Mouse (Mus musculus): Measurements from ENCODE around the gene Tnfrsf23. TPM values are rescaled to one million over a fixed set of nuclear protein-coding genes. Genes with fewer than 3 reads are reported as not detected.
"Not testable (repeated sequence)": the region's sequence is repeated elsewhere in the genome, so short reads cannot be mapped to it uniquely, and the experiment has no call there.

Tnfrsf23 gene
- polyA plus RNA-seq, 1 experiment from 2014 or later = 0.68 TPM

DNA sequence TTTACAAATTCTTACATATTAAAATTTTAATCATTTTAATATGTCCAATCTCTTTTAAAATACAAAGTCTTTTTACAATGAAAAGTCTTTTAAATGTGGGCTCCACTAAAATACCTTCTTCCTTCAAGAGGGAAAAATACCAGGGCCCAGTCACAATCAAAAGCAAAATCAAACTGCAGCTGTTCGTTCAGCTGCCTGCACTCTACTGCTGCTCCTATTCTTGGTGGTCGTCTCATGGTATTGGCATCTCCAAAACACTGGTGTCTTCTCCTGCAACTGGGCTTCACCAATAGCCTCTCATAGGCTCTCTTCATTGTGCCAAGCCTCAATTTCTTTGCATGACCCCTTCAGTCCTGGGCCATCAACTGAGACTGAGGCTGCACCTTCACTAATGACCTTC, 22.2 kb downstream of the Tnfrsf23 start:
- no peaks in the 10 kb centered on the region for H3K9me3 ChIP-seq (ENCODE audit: control insufficient read depth, low read length)
- H3K36me3 ChIP-seq (ENCODE audit: control insufficient read depth, insufficient read depth, low read length) = no peaks in the 10 kb centered on the region
- H3K27ac ChIP-seq (ENCODE audit: low read depth, low read length) = no peak overlapping the region
- H3K27me3 ChIP-seq (ENCODE audit: control insufficient read depth, insufficient read depth, low read length) = no peaks in the 10 kb centered on the region
- H3K4me2 ChIP-seq (ENCODE audit: low read depth) = no peak overlapping the region
- ATAC-seq (ENCODE audit: insufficient read depth, low FRiP score, low TSS enrichment) = no peak
- H3K4me1 ChIP-seq (ENCODE audit: control insufficient read depth, insufficient read depth, low read length) = no peaks in the 10 kb centered on the region
- no peak for DNase-seq (ENCODE audit: low spot score)
- H3K4me3 ChIP-seq (ENCODE audit: low read depth, low read length) = no peak overlapping the region
- no peak overlapping the region for H3K9ac ChIP-seq (ENCODE audit: low read length)
- WGBS = 85% methylated on average over 2 of the region's 2 CpGs

DNA sequence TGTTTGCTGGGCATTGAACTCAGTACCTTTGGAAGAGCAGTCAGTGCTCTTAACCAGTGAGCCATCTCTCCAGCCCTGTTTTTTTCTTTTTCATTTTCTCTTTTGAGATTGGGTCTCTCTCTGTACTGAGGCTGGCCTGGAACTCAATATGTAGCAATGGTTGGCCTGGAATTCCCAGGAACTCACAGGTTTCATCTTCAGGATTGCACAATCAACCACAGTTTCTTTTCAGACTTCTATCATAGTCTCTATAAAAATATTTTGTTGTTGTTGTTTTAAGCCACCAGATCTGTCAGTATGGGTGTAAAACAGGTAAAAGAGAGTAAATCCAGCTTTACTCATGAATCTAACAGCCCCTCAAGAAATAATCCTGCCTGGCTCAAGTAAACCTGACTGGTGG, 24.9 kb downstream of the Tnfrsf23 start:
- Histone ChIP-seq H3K4me2 (ENCODE audit: low read depth) (no peak overlapping the region), H3K36me3 (ENCODE audit: control insufficient read depth, insufficient read depth, low read length) (no peaks in the 10 kb centered on the region)

DNA sequence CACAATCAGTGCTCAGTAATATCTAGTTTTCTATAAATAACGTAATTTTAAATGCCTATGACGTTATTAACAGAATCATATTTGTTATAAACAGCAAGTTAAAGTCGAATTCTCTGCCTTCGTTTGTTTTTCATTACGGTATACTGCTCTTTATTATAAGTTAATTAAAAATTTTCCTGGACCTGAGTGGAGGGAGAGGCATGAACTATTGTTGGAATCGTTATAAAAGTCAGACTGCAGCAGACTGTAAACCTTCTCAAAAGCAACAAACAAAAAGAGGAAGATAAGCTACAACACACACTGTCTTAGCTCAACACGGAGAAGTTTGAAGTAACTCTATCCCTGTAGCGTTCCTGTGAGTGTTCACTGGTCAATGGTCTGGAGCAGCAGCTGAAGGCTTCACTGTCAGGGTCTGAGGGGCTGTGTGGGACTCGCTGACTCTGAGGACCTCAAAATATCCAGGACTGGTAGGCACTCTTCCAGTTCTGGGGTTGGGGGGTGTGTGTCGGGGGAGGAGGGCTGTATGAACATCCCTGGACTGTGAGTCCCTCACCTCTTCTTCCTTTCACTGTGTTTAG, 35.8 kb downstream of the Tnfrsf23 start:
- not testable (repeated sequence) for H3K27me3 ChIP-seq (ENCODE audit: control insufficient read depth, insufficient read depth, low read length); H3K4me1 ChIP-seq (ENCODE audit: control insufficient read depth, insufficient read depth, low read length); H3K9me3 ChIP-seq (ENCODE audit: control insufficient read depth, low read length); DNase-seq (ENCODE audit: low spot score); ATAC-seq (ENCODE audit: insufficient read depth, low FRiP score, low TSS enrichment); H3K9ac ChIP-seq (ENCODE audit: low read length); H3K36me3 ChIP-seq (ENCODE audit: control insufficient read depth, insufficient read depth, low read length); H3K27ac ChIP-seq (ENCODE audit: low read depth, low read length)
- H3K4me3 ChIP-seq (ENCODE audit: low read depth, low read length) = peak overlapping the region; percentile 68
- 57% methylated on average over 10 of the region's 10 CpGs for WGBS
- H3K4me2 ChIP-seq (ENCODE audit: low read depth) = peak overlapping the region; percentile 83; the same call in 1 of the 2 replicates

More for the DNA sequence above, 24.9 kb downstream of the Tnfrsf23 start:
- Histone ChIP-seq H3K27ac (ENCODE audit: low read depth, low read length) (no peak overlapping the region), H3K27me3 (ENCODE audit: control insufficient read depth, insufficient read depth, low read length) (no peaks in the 10 kb centered on the region), H3K9me3 (ENCODE audit: control insufficient read depth, low read length) (no peaks in the 10 kb centered on the region), H3K9ac (ENCODE audit: low read length) (no peak overlapping the region), H3K4me1 (ENCODE audit: control insufficient read depth, insufficient read depth, low read length) (no peaks in the 10 kb centered on the region), H3K4me3 (ENCODE audit: low read depth, low read length) (no peak overlapping the region)
- DNase-seq (ENCODE audit: low spot score) (no peak), ATAC-seq (ENCODE audit: insufficient read depth, low FRiP score, low TSS enrichment) (no peak)

DNA sequence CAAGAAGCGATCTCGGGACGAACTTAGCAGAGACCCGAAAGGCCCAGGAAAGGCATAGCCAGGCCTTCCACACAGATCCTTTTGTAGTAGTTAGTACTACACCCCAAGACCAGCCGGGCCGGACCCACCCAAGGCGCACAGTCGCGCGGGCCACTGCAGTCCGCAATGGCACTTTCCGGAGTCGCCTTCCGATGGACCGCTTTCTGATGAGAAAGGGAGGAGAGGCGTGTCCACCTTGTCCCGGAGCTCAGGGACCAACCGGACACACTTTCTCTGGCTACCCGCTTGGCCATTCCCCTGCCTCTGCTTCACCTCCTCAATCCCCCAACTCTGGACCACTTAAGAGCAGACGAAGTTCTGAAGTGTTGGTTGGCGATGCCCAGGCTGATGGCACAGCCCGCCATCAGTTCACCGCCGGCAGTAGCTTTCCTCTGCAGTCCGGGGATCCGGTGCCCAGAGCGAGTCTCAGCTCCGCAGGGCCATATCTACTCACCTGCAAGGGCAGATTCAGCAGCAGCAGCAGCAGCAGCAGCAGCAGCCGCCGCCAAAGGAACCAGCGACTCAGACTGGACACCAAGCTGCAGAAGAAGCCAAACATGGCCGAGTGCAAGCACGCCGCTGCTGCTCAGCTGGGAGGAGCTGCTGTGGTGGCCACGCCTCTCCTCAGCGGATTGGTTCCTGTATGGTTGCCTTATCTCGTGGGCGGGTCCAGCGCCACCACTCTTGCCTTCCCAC, 36.5 kb downstream of the Tnfrsf23 start, which contains the start of gene Tnfrsf22:
Gene Tnfrsf22 (minus strand): TSS at position 628 of the 735 bp plus-strand sequence.
- no peak within 1 kb of the TSS for H3K27ac ChIP-seq (ENCODE audit: low read depth, low read length)
- ATAC-seq (ENCODE audit: insufficient read depth, low FRiP score, low TSS enrichment) = peak; percentile 90
- WGBS = 3% methylated on average over 39 of the region's 39 CpGs

DNA sequence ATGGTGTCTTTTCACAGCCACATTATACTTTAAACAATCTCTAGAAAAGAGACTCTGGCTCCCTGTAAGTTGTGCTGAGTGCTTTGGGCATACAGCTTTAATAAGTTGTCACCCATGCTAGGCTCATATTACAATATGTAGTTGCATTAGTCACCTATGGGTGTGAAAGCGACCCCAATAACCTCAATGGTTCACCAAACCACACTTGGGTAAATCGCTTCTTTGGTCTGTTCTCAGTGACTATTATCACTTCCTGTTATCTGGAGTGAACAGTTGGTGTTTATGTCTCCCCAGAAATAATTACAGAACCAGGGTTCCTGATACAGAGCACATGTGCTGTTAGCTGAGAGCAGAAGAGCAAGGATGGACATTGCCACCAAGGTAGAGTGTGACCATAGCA, 41.7 kb downstream of the Tnfrsf23 start:
- H3K27me3 ChIP-seq (ENCODE audit: control insufficient read depth, insufficient read depth, low read length); H3K27ac ChIP-seq (ENCODE audit: low read depth, low read length); H3K4me1 ChIP-seq (ENCODE audit: control insufficient read depth, insufficient read depth, low read length); DNase-seq (ENCODE audit: low spot score); H3K9me3 ChIP-seq (ENCODE audit: control insufficient read depth, low read length); H3K36me3 ChIP-seq (ENCODE audit: control insufficient read depth, insufficient read depth, low read length); H3K9ac ChIP-seq (ENCODE audit: low read length); H3K4me2 ChIP-seq (ENCODE audit: low read depth); H3K4me3 ChIP-seq (ENCODE audit: low read depth, low read length); ATAC-seq (ENCODE audit: insufficient read depth, low FRiP score, low TSS enrichment): not testable (repeated sequence)
- 93% methylated on average over 2 of the region's 2 CpGs for WGBS

More for the DNA sequence above, 36.5 kb downstream of the Tnfrsf23 start, which contains the start of gene Tnfrsf22:
- peak within 1 kb of the TSS; percentile 67 for H3K9ac ChIP-seq (ENCODE audit: low read length)
- H3K27me3 ChIP-seq (ENCODE audit: control insufficient read depth, insufficient read depth, low read length) = no peaks in the 10 kb centered on the region
- H3K4me2 ChIP-seq (ENCODE audit: low read depth) = peak within 1 kb of the TSS; percentile 83
- H3K9me3 ChIP-seq (ENCODE audit: control insufficient read depth, low read length) = no peaks in the 10 kb centered on the region
- H3K36me3 ChIP-seq (ENCODE audit: control insufficient read depth, insufficient read depth, low read length) = no peaks in the 10 kb centered on the region
- peak; percentile 87 for DNase-seq (ENCODE audit: low spot score)
- H3K4me3 ChIP-seq (ENCODE audit: low read depth, low read length) = peak within 1 kb of the TSS; percentile 68
- no peaks in the 10 kb centered on the region for H3K4me1 ChIP-seq (ENCODE audit: control insufficient read depth, insufficient read depth, low read length)

DNA sequence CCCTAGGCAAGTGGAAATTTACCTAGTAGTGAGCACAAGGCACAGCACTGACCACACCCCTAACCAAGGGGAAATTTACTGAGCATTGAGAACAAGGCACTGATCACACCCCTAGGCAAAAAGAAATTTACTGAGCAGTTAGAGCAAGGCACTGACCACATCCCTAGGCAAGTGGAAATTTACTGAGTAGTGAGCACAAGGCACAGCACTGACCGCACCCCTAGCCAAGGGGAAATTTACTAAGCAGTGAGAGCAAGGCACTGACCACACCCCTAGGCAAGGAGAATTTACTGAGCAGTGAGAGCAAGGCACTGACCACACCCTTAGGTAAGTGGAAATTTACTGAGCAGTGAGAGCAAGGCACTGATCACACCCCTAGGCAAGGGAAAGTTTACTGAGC, 49.0 kb downstream of the Tnfrsf23 start:
- no peak overlapping the region for H3K4me3 ChIP-seq (ENCODE audit: low read depth, low read length)
- WGBS = 90% methylated on average over 1 of the region's 1 CpGs
- H3K9me3 ChIP-seq (ENCODE audit: control insufficient read depth, low read length) = no peaks in the 10 kb centered on the region
- H3K36me3 ChIP-seq (ENCODE audit: control insufficient read depth, insufficient read depth, low read length) = no peaks in the 10 kb centered on the region
- no peak overlapping the region for H3K27ac ChIP-seq (ENCODE audit: low read depth, low read length)
- no peaks in the 10 kb centered on the region for H3K27me3 ChIP-seq (ENCODE audit: control insufficient read depth, insufficient read depth, low read length)
- H3K9ac ChIP-seq (ENCODE audit: low read length) = no peak overlapping the region
- no peak overlapping the region for H3K4me2 ChIP-seq (ENCODE audit: low read depth)
- no peak for ATAC-seq (ENCODE audit: insufficient read depth, low FRiP score, low TSS enrichment)
- H3K4me1 ChIP-seq (ENCODE audit: control insufficient read depth, insufficient read depth, low read length) = no peaks in the 10 kb centered on the region
- DNase-seq (ENCODE audit: low spot score) = no peak

DNA sequence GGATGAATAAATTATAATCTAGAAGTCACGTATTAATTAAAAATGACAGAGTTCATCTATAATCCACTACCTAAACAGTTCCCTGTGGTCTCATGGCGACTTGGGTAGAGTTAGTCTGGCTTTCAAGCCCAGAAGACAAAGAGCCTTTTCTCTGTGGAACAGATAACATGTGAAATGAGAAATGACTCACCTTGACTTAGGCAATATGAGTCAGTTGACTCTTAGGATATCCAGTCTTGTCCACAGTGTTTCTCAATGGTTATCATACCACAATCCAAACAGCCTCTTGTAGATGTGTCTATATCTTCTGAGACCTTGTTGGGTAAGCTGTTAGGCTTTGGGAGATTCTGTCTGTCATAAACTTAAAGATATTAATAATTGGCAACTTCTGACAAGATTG, 54.2 kb downstream of the Tnfrsf23 start:
- Histone ChIP-seq H3K4me2 (ENCODE audit: low read depth) (no peak overlapping the region), H3K9me3 (ENCODE audit: control insufficient read depth, low read length) (no peaks in the 10 kb centered on the region), H3K36me3 (ENCODE audit: control insufficient read depth, insufficient read depth, low read length) (no peaks in the 10 kb centered on the region), H3K4me1 (ENCODE audit: control insufficient read depth, insufficient read depth, low read length) (no peaks in the 10 kb centered on the region), H3K27ac (ENCODE audit: low read depth, low read length) (no peak overlapping the region), H3K4me3 (ENCODE audit: low read depth, low read length) (no peak overlapping the region), H3K9ac (ENCODE audit: low read length) (no peak overlapping the region), H3K27me3 (ENCODE audit: control insufficient read depth, insufficient read depth, low read length) (no peaks in the 10 kb centered on the region)
- ATAC-seq (ENCODE audit: insufficient read depth, low FRiP score, low TSS enrichment) (no peak), DNase-seq (ENCODE audit: low spot score) (no peak)
- 68% methylated on average over 2 of the region's 2 CpGs for whole genome bisulfite sequencing

DNA sequence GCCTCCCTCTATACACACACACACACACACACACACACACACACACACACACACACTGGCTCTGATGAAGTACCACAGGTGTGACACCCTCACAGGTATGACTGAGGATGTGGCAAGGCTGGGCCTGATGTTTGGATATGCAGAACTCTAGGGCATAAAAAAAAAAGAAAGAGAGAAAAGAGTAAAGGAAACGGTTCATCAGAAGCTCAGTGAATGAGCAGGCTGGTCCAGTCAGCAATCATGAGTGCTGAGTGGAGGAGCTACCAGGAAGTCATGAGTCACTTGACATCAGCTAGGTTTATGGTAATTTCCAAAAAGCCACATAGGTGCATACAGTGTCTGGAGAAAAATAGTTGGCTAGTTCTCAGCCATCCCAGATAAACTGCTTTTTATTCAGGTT, 56.2 kb downstream of the Tnfrsf23 start:
- Histone ChIP-seq H3K4me1 (ENCODE audit: control insufficient read depth, insufficient read depth, low read length) (no peaks in the 10 kb centered on the region), H3K4me3 (ENCODE audit: low read depth, low read length) (no peak overlapping the region), H3K27me3 (ENCODE audit: control insufficient read depth, insufficient read depth, low read length) (no peaks in the 10 kb centered on the region), H3K9ac (ENCODE audit: low read length) (no peak overlapping the region), H3K36me3 (ENCODE audit: control insufficient read depth, insufficient read depth, low read length) (no peaks in the 10 kb centered on the region), H3K9me3 (ENCODE audit: control insufficient read depth, low read length) (no peaks in the 10 kb centered on the region), H3K27ac (ENCODE audit: low read depth, low read length) (no peak overlapping the region), H3K4me2 (ENCODE audit: low read depth) (no peak overlapping the region)
- ATAC-seq (ENCODE audit: insufficient read depth, low FRiP score, low TSS enrichment) (no peak), DNase-seq (ENCODE audit: low spot score) (no peak)
- WGBS = 84% methylated on average over 1 of the region's 1 CpGs

DNA sequence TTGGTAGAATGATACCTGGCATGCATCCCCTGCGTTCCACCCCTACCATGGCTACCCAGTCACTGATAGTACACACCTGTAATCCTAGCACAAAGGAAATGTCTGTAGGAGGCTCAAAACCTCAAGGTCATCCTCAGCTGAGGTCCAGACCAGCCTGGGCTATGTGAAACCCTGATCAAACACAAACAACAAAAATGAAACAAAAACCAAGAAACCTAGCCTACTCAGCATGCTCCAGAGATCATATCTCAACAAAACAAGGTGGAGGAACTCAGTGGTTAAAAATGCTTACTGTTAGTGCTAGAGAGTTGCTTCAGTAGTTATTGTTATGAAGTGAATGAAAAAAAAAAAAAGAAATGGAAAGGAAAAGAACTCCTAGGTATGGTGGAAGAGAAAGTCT, 57.1 kb downstream of the Tnfrsf23 start, which contains the start of gene Tnfrsf26:
Gene Tnfrsf26 (minus strand): TSS at position 183 of the 400 bp plus-strand sequence.
- Histone ChIP-seq H3K4me3 (ENCODE audit: low read depth, low read length) (no peak within 1 kb of the TSS), H3K4me2 (ENCODE audit: low read depth) (no peak within 1 kb of the TSS), H3K9ac (ENCODE audit: low read length) (no peak within 1 kb of the TSS), H3K9me3 (ENCODE audit: control insufficient read depth, low read length) (no peaks in the 10 kb centered on the region), H3K27me3 (ENCODE audit: control insufficient read depth, insufficient read depth, low read length) (no peaks in the 10 kb centered on the region), H3K36me3 (ENCODE audit: control insufficient read depth, insufficient read depth, low read length) (no peaks in the 10 kb centered on the region), H3K4me1 (ENCODE audit: control insufficient read depth, insufficient read depth, low read length) (no peaks in the 10 kb centered on the region), H3K27ac (ENCODE audit: low read depth, low read length) (no peak within 1 kb of the TSS)
- ATAC-seq (ENCODE audit: insufficient read depth, low FRiP score, low TSS enrichment) (no peak), DNase-seq (ENCODE audit: low spot score) (no peak)
- 96% methylated on average over 1 of the region's 1 CpGs for WGBS

Measured in neural tube, embryonic 11.5 days (tissue).